Mouse (Mus musculus) forebrain, embryonic 10.5 days (tissue): ENCODE results near the gene Eno1. TPM values are rescaled to one million over a fixed set of nuclear protein-coding genes. Genes with fewer than 3 reads are reported as not detected.

Experiments
- DNase-seq: peaks from one replicate; pipeline ENCODE4 v3.0.0-alpha.2; 2017; ENCODE audit warnings: low spot score; ENCODE audit errors: extremely low spot score
- H3K27ac ChIP-seq: fragments of 300-500 bp; sonication (generic); 2 replicates; pipeline ENCODE4 v1.5.1; 2016; ENCODE audit warnings: mild to moderate bottlenecking
- H3K27me3 ChIP-seq: fragments of 300-500 bp; sonication (generic); 2 replicates; pipeline ENCODE4 v1.6.1; 2016; ENCODE audit warnings: mild to moderate bottlenecking; ENCODE audit not compliant: poor library complexity, severe bottlenecking
- H3K36me3 ChIP-seq: fragments of 300-500 bp; sonication (generic); replicated peaks from 2 replicates; pipeline ENCODE4 v1.6.1; 2016; ENCODE audit warnings: mild to moderate bottlenecking, moderate library complexity
- H3K4me1 ChIP-seq: fragments of 300-500 bp; sonication (generic); 2 replicates; pipeline ENCODE4 v1.6.1; 2016
- H3K4me3 ChIP-seq: fragments of 300-500 bp; sonication (generic); 2 replicates; pipeline ENCODE4 v1.5.1; 2016; ENCODE audit warnings: mild to moderate bottlenecking, moderate library complexity
- H3K9me3 ChIP-seq: fragments of 300-500 bp; sonication (generic); 2 replicates; pipeline ENCODE4 v1.6.1; 2016; ENCODE audit warnings: mild to moderate bottlenecking, moderate library complexity
- WGBS: fragments of 180-500 bp; shearing (Covaris S2); methylation state at CpG from one replicate; pipeline ENCODE4 v1.1.7; 2016; 5-methylcytosine and 5-hydroxymethylcytosine counted together
- polyA plus RNA-seq: library from polyadenylated mRNA; unstranded; fragments of >200 nt; fragmentation: Nextera tagmentation; extraction: Ambion mirVana; gene quantifications from 2 replicates; pipeline ENCODE4 v1.2.1, GENCODE M21; 2016

Eno1 gene
- polyA plus RNA-seq, 1 experiment from 2014 or later = 3,430 TPM

DNA sequence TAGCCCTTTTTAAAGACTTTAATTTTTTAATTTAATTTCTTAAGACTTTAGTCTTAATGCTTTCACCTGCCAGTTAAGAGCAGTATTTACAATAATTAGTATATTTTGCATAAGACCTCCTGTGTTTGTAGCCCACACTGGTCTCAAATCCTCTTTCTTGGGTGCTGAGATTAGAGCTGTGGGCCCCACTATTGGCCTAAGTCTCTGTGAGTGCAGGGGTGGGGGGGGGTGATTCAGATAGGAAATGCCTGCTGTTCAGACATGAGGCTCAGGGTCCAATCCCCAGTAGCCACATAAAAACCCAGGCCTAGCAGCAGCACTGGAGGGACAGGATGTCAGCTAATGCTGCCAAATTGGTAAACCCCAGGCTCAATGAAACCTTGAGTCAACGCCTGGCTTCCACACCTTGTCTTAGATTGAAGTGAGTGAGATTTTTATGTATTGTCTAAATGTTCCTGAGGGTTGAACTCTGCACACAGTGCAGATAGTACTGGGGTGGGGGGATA is 3.9 kb downstream of the Eno1 start:
- no peaks in the 10 kb centered on the region for H3K27me3 ChIP-seq
- H3K4me3 ChIP-seq = peak overlapping the region; percentile 93
- WGBS = 86% methylated on average over 1 of the region's 1 CpGs
- DNase-seq = no peak
- H3K27ac ChIP-seq = no peak overlapping the region
- peaks cover 69% of the 10 kb centered on the region for H3K36me3 ChIP-seq
- H3K4me1 ChIP-seq = peaks cover 70% of the 10 kb centered on the region
- no peaks in the 10 kb centered on the region for H3K9me3 ChIP-seq

DNA sequence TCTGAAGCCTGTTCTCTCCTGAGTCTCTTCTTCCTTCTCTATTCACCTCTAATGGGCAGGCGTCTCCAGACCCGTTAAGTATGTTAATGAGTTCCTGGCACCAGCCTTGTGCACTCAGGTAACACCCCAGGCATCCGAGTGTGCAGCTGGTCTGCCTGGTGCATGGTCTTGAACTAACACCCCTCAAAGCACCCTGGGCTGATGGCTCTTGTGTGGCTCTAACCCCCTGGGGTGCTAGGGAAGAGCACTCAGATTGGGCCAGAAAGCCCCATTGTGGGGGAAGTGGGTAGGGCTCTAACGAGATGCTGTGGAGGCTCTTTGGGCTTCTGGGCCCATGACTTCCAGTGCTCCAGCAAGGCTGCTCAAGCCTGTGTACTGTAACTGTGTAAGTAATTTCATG is 5.2 kb downstream of the Eno1 start:
- Histone ChIP-seq H3K36me3 (peaks cover 82% of the 10 kb centered on the region), H3K27me3 (no peaks in the 10 kb centered on the region), H3K27ac (no peak overlapping the region), H3K4me1 (peaks cover 58% of the 10 kb centered on the region), H3K4me3 (peak overlapping the region; percentile 2; the same call in 1 of the 2 replicates), H3K9me3 (no peaks in the 10 kb centered on the region)
- DNase-seq = no peak
- 70% methylated on average over 4 of the region's 4 CpGs for WGBS

- peaks cover 92% of the 10 kb centered on the region for H3K36me3 ChIP-seq
- no peaks in the 10 kb centered on the region for H3K9me3 ChIP-seq
- H3K4me1 ChIP-seq = peaks cover 55% of the 10 kb centered on the region
- no peak overlapping the region for H3K27ac ChIP-seq
- no peak overlapping the region for H3K4me3 ChIP-seq
- WGBS = 89% methylated on average over 5 of the region's 5 CpGs
- DNase-seq = no peak
- H3K27me3 ChIP-seq = no peaks in the 10 kb centered on the region
These were observed 6.2 kb downstream of the Eno1 start for GRCm38 (mm10) chr4:150242745-150243144.

DNA sequence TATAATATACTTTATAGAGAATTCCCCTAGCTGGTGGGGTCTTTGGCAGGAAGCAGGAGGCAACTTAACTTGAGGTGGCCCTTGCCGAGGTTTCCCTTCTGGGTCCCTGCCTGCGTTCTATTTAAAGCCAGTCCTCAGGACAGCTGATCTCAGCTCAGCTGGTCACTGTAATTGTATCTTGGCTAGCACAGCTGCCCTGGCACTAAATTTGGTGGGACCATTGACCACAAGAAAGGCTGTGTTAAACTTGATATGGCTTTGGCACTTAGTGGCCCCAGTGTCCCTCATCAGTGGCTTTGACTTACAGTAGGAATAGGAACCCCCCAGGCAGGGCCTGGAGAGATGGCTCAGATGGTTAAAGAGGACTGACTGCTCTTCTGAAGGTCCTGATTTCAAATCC is 9.4 kb downstream of the Eno1 start:
- no peak overlapping the region for H3K27ac ChIP-seq
- 75% methylated on average over 2 of the region's 2 CpGs for WGBS
- no peaks in the 10 kb centered on the region for H3K9me3 ChIP-seq
- H3K36me3 ChIP-seq = peaks cover 100% of the 10 kb centered on the region
- DNase-seq = no peak
- H3K4me3 ChIP-seq = no peak overlapping the region
- no peaks in the 10 kb centered on the region for H3K27me3 ChIP-seq
- peaks cover 43% of the 10 kb centered on the region for H3K4me1 ChIP-seq

- H3K36me3 ChIP-seq = peaks cover 99% of the 10 kb centered on the region
- no peaks in the 10 kb centered on the region for H3K9me3 ChIP-seq
- H3K4me3 ChIP-seq = no peak overlapping the region
- peaks cover 28% of the 10 kb centered on the region for H3K4me1 ChIP-seq
- no peak overlapping the region for H3K27ac ChIP-seq
- peak; percentile 60 for DNase-seq
- 73% methylated on average over 5 of the region's 5 CpGs for WGBS
- H3K27me3 ChIP-seq = no peaks in the 10 kb centered on the region
These were observed 11.5 kb downstream of the Eno1 start for GRCm38 (mm10) chr4:150248009-150248408.

GRCm38 (mm10) chr4:150248917-150249316 is 12.4 kb downstream of the Eno1 start:
- H3K27me3 ChIP-seq = no peaks in the 10 kb centered on the region
- no peak overlapping the region for H3K27ac ChIP-seq
- WGBS = 85% methylated on average over 5 of the region's 5 CpGs
- H3K36me3 ChIP-seq = peaks cover 95% of the 10 kb centered on the region
- no peak overlapping the region for H3K4me3 ChIP-seq
- no peak for DNase-seq
- peaks cover 25% of the 10 kb centered on the region for H3K4me1 ChIP-seq
- H3K9me3 ChIP-seq = no peaks in the 10 kb centered on the region

GRCm38 (mm10) chr4:150249731-150250270 is 13.3 kb downstream of the Eno1 start:
- DNase-seq = no peak
- Histone ChIP-seq H3K27ac (no peak overlapping the region), H3K4me1 (peaks cover 30% of the 10 kb centered on the region), H3K9me3 (no peaks in the 10 kb centered on the region), H3K36me3 (peaks cover 92% of the 10 kb centered on the region), H3K4me3 (no peak overlapping the region), H3K27me3 (no peaks in the 10 kb centered on the region)
- 83% methylated on average over 5 of the region's 5 CpGs for WGBS

DNA sequence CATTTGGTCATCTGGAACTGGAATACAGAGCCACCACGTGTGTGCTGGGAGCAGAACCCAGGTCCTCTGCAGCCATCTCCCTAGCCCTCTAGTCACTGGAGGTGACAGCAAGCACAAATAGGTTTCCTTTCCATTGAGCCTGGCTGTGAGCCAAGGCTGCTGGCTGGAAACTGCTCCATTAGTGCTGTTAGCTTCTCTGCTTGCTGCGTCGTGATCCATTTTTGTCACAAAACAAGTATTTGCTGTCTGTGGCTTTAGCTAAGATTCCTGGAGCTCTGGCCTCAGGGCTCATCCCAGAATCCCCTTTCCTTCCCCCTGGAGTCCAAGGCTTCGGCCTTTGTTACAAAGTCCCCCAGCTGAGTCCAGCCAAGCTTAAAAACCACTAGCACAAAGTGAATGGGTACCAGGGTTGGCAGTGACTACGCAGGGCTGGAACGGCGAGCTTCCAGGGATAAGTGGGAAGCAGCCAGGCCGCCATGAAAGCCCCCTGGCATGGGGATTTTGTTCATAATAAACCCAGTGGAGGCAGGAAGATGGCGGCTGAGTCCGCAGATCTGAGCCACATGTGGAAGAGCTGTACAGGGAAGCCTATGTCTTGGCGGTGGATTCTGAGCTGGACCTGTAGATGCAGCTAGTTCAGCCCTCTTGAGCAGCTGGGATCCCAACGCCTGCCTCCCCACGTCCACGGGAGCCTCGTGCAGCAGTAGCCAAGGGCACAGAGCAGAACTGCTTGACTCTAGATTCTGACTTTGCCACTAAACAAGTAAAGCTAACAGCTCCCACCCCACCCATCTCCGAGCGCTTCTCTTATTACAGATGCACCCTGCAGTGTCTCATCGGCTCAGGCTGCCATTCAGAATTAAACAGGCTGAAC is 14.3 kb downstream of the Eno1 start:
- peak overlapping the region; percentile 67 for H3K27ac ChIP-seq
- no peak overlapping the region for H3K4me3 ChIP-seq
- peaks cover 90% of the 10 kb centered on the region for H3K36me3 ChIP-seq
- H3K27me3 ChIP-seq = no peaks in the 10 kb centered on the region
- no peaks in the 10 kb centered on the region for H3K9me3 ChIP-seq
- 51% methylated on average over 18 of the region's 18 CpGs for WGBS
- peaks cover 32% of the 10 kb centered on the region for H3K4me1 ChIP-seq
- peak; percentile 36 for DNase-seq

GRCm38 (mm10) chr4:150254416-150254815 is 17.9 kb downstream of the Eno1 start:
- Histone ChIP-seq H3K9me3 (no peaks in the 10 kb centered on the region), H3K27ac (no peak overlapping the region), H3K4me3 (no peak overlapping the region), H3K4me1 (peaks cover 51% of the 10 kb centered on the region), H3K36me3 (peaks cover 69% of the 10 kb centered on the region), H3K27me3 (0 out of 2 replicates have a peak, but pooled peaks cover 3% of the 10 kb centered on the region)
- no peak for DNase-seq
- WGBS = 75% methylated on average over 4 of the region's 4 CpGs

GRCm38 (mm10) chr4:150255181-150255580 is 18.7 kb downstream of the Eno1 start:
- WGBS = 91% methylated on average over 7 of the region's 7 CpGs

GRCm38 (mm10) chr4:150257252-150258204 is 21.0 kb downstream of the Eno1 start:
- Histone ChIP-seq H3K27me3 (0 out of 2 replicates have a peak, but pooled peaks cover 3% of the 10 kb centered on the region), H3K9me3 (no peaks in the 10 kb centered on the region), H3K36me3 (peaks cover 39% of the 10 kb centered on the region), H3K4me3 (no peak overlapping the region), H3K4me1 (peaks cover 48% of the 10 kb centered on the region), H3K27ac (peak overlapping the region; percentile 68)
- peak; percentile 84 for DNase-seq
- WGBS = 55% methylated on average over 20 of the region's 20 CpGs

More at GRCm38 (mm10) chr4:150255181-150255580, 18.7 kb downstream of the Eno1 start:
- Histone ChIP-seq H3K27ac (no peak overlapping the region), H3K9me3 (no peaks in the 10 kb centered on the region), H3K36me3 (peaks cover 61% of the 10 kb centered on the region), H3K4me3 (no peak overlapping the region), H3K4me1 (peaks cover 48% of the 10 kb centered on the region), H3K27me3 (0 out of 2 replicates have a peak, but pooled peaks cover 3% of the 10 kb centered on the region)
- no peak for DNase-seq

GRCm38 (mm10) chr4:150258388-150258787 is 21.9 kb downstream of the Eno1 start:
- Histone ChIP-seq H3K36me3 (peaks cover 38% of the 10 kb centered on the region), H3K27me3 (0 out of 2 replicates have a peak, but pooled peaks cover 3% of the 10 kb centered on the region), H3K4me3 (no peak overlapping the region), H3K27ac (peak overlapping the region; percentile 68), H3K9me3 (no peaks in the 10 kb centered on the region), H3K4me1 (peaks cover 48% of the 10 kb centered on the region)
- DNase-seq = no peak
- 73% methylated on average over 14 of the region's 14 CpGs for WGBS
